Mouse (Mus musculus): Measurements from ENCODE around the gene Smim13. TPM values are rescaled to one million over a fixed set of nuclear protein-coding genes. Genes with fewer than 3 reads are reported as not detected.
A peak's percentile ranks its signal among the peaks of the same experiment; 100 is the strongest.

The Smim13 gene
- polyA plus RNA-seq, 1 experiment from 2014 or later = 25.0 TPM

- Histone ChIP-seq H3K27me3 (no peaks in the 10 kb centered on the region), H3K27ac (replicated peaks) (no peak overlapping the region), H3K4me3 (no peak overlapping the region), H3K9me3 (no peaks in the 10 kb centered on the region), H3K9ac (replicated peaks) (no peak overlapping the region), H3K36me3 (no peaks in the 10 kb centered on the region), H3K4me1 (no peaks in the 10 kb centered on the region), H3K4me2 (replicated peaks) (no peak overlapping the region)
- 49% methylated on average over 5 of the region's 5 CpGs for whole genome bisulfite sequencing
- no peak for ATAC-seq (replicated peaks)
Measured at GRCm38 (mm10) chr13:41298996-41299395, 49.4 kb downstream of the Smim13 start.

- H3K27me3 ChIP-seq = no peaks in the 10 kb centered on the region
- 73% methylated on average over 4 of the region's 4 CpGs for WGBS
Measured at GRCm38 (mm10) chr13:41300037-41300436, 50.4 kb downstream of the Smim13 start.

GRCm38 (mm10) chr13:41302716-41303115, 53.1 kb downstream of the Smim13 start:
- WGBS = 59% methylated on average over 10 of the region's 10 CpGs

More at GRCm38 (mm10) chr13:41300037-41300436, 50.4 kb downstream of the Smim13 start:
- no peaks in the 10 kb centered on the region for H3K36me3 ChIP-seq
- no peak overlapping the region for H3K4me3 ChIP-seq
- H3K4me2 ChIP-seq (replicated peaks) = no peak overlapping the region
- H3K9ac ChIP-seq (replicated peaks) = no peak overlapping the region
- no peak for ATAC-seq (replicated peaks)
- no peaks in the 10 kb centered on the region for H3K4me1 ChIP-seq
- H3K27ac ChIP-seq (replicated peaks) = no peak overlapping the region
- H3K9me3 ChIP-seq = no peaks in the 10 kb centered on the region

DNA sequence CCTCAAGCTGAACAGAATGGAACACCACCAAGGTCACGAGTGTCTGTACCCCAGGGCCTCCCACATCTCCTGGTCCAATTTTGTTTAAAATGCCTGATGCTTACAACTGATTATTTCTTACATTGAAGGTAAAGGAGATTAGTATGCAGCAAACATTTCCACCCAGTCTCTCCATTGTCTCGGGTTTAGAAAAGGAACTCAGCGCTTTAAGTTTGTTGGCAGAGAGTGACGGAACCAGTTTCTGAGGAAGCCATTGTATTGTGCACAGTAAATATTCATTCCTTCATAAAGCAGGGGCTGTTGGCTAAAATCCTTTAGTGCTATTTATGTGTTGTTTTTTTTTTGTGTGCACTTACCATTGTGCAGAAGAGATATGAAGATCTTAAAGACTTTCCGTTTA, 71.1 kb downstream of the Smim13 start:
- no peak for ATAC-seq (replicated peaks)
- H3K27ac ChIP-seq (replicated peaks) = peak overlapping the region; percentile 66
- no peak overlapping the region for H3K9ac ChIP-seq (replicated peaks)
- no peaks in the 10 kb centered on the region for H3K27me3 ChIP-seq
- H3K4me1 ChIP-seq = peaks cover 13% of the 10 kb centered on the region
- H3K4me3 ChIP-seq = no peak overlapping the region
- no peak overlapping the region for H3K4me2 ChIP-seq (replicated peaks)
- peaks cover 18% of the 10 kb centered on the region for H3K36me3 ChIP-seq
- no peaks in the 10 kb centered on the region for H3K9me3 ChIP-seq
- 14% methylated on average over 5 of the region's 5 CpGs for WGBS

More at GRCm38 (mm10) chr13:41302716-41303115, 53.1 kb downstream of the Smim13 start:
- no peak overlapping the region for H3K4me3 ChIP-seq
- H3K9ac ChIP-seq (replicated peaks) = no peak overlapping the region
- no peaks in the 10 kb centered on the region for H3K4me1 ChIP-seq
- H3K4me2 ChIP-seq (replicated peaks) = no peak overlapping the region
- H3K36me3 ChIP-seq = no peaks in the 10 kb centered on the region
- H3K27ac ChIP-seq (replicated peaks) = no peak overlapping the region
- H3K9me3 ChIP-seq = no peaks in the 10 kb centered on the region
- H3K27me3 ChIP-seq = no peaks in the 10 kb centered on the region
- ATAC-seq (replicated peaks) = no peak

- Histone ChIP-seq H3K9ac (replicated peaks) (no peak overlapping the region), H3K27ac (replicated peaks) (peak overlapping the region; percentile 66), H3K36me3 (peaks cover 11% of the 10 kb centered on the region), H3K9me3 (no peaks in the 10 kb centered on the region), H3K4me3 (no peak overlapping the region), H3K27me3 (no peaks in the 10 kb centered on the region), H3K4me2 (replicated peaks) (no peak overlapping the region), H3K4me1 (peaks cover 13% of the 10 kb centered on the region)
- 77% methylated on average over 3 of the region's 3 CpGs for WGBS
- ATAC-seq (replicated peaks) = no peak
Measured at GRCm38 (mm10) chr13:41321433-41321832, 71.8 kb downstream of the Smim13 start.

DNA sequence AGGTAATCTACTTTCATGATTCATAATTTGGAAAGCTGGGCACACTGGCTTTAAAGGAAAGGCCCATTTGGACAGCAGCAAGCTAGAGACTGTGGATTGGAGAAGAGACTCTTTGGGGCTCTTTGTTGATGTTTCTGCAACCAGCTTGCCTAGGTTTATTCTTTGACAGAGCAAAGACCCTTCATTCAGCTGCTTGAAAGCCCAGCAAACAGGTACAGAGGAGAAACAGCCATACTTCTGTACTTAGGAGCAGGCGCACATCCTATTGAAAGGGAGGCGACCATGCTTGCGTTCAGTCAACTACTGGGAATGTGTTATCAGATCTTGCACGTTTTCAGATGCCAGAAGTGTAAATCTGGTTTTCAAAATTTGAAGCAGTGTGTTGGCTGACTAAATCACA, 75.0 kb downstream of the Smim13 start:
- WGBS = 84% methylated on average over 4 of the region's 4 CpGs
- no peak for ATAC-seq (replicated peaks)
- H3K9me3 ChIP-seq = no peaks in the 10 kb centered on the region

DNA sequence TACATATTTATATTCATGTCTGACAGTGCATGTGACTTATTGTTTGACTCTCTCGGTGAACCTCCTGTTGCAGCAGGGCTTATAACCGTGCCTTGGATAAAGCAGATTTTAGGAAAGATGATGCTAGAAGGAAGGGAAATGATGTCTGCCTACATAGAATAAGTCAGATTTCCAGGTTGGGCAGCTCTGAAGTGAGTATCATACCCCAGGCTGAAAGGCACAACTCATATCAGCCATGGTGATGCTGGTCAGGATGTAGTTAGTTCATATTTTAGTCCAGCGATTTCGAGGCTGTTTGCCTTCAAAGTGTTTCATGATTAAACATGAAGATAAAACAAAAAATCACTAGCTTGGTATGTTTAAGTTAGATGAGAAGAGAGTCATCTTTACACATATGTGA, 75.7 kb downstream of the Smim13 start:
- H3K4me2 ChIP-seq (replicated peaks) = no peak overlapping the region
- 86% methylated on average over 4 of the region's 4 CpGs for WGBS
- no peak for ATAC-seq (replicated peaks)

More for the DNA sequence above, 75.0 kb downstream of the Smim13 start:
- Histone ChIP-seq H3K27ac (replicated peaks) (no peak overlapping the region), H3K4me1 (peaks cover 23% of the 10 kb centered on the region), H3K36me3 (no peaks in the 10 kb centered on the region), H3K4me2 (replicated peaks) (no peak overlapping the region), H3K9ac (replicated peaks) (no peak overlapping the region), H3K4me3 (no peak overlapping the region), H3K27me3 (no peaks in the 10 kb centered on the region)

GRCm38 (mm10) chr13:41326134-41326533, 76.5 kb downstream of the Smim13 start:
- Histone ChIP-seq H3K27ac (replicated peaks) (no peak overlapping the region), H3K4me3 (no peak overlapping the region), H3K36me3 (no peaks in the 10 kb centered on the region), H3K27me3 (no peaks in the 10 kb centered on the region), H3K4me1 (peaks cover 17% of the 10 kb centered on the region), H3K4me2 (replicated peaks) (no peak overlapping the region), H3K9me3 (no peaks in the 10 kb centered on the region), H3K9ac (replicated peaks) (no peak overlapping the region)
- no peak for ATAC-seq (replicated peaks)
- 88% methylated on average over 4 of the region's 4 CpGs for WGBS

More for the DNA sequence above, 75.7 kb downstream of the Smim13 start:
- H3K9ac ChIP-seq (replicated peaks) = no peak overlapping the region
- no peak overlapping the region for H3K4me3 ChIP-seq
- H3K27me3 ChIP-seq = no peaks in the 10 kb centered on the region
- peaks cover 23% of the 10 kb centered on the region for H3K4me1 ChIP-seq
- H3K9me3 ChIP-seq = no peaks in the 10 kb centered on the region
- H3K36me3 ChIP-seq = no peaks in the 10 kb centered on the region
- no peak overlapping the region for H3K27ac ChIP-seq (replicated peaks)

Other genes starting within 250 kb of the Smim13 start
- gene Pak1ip1, start 248.8 kb upstream of the Smim13 start, polyA plus RNA-seq (2015; fragmentation: Nextera tagmentation; extraction: Ambion mirVana) = 75.3 and 77.5 TPM in 2 replicates
- 112 and 118 TPM in 2 replicates for gene Tmem14c, start 233.6 kb upstream of the Smim13 start, polyA plus RNA-seq (2015; fragmentation: Nextera tagmentation; extraction: Ambion mirVana)
- gene Mak, start 170.1 kb upstream of the Smim13 start, polyA plus RNA-seq (2015; fragmentation: Nextera tagmentation; extraction: Ambion mirVana) = 0.93 and 1.6 TPM in 2 replicates
- gene Gcm2, start 138.8 kb upstream of the Smim13 start, polyA plus RNA-seq (2015; fragmentation: Nextera tagmentation; extraction: Ambion mirVana) = not detected in 2 replicates
- gene Sycp2l, start 135.5 kb upstream of the Smim13 start, polyA plus RNA-seq (2015; fragmentation: Nextera tagmentation; extraction: Ambion mirVana) = not detected in 2 replicates
- 45.5 and 47.4 TPM in 2 replicates for gene Elovl2, start 29.4 kb upstream of the Smim13 start, polyA plus RNA-seq (2015; fragmentation: Nextera tagmentation; extraction: Ambion mirVana)
- not detected in 2 replicates for gene Gm17364, start 24.1 kb downstream of the Smim13 start, polyA plus RNA-seq (2015; fragmentation: Nextera tagmentation; extraction: Ambion mirVana)
- gene Nedd9, start 237.5 kb downstream of the Smim13 start, polyA plus RNA-seq (2015; fragmentation: Nextera tagmentation; extraction: Ambion mirVana) = 25.4 and 26.5 TPM in 2 replicates